18 mouse cellular contexts compared by ENCODE assay signal in genomic region chr17:43592296-43593291, GRCm38 (mm10). TPM values are rescaled to one million over a fixed set of nuclear protein-coding genes. Genes with fewer than 3 reads are reported as not detected.
A peak's percentile ranks its signal among the peaks of the same experiment; 100 is the strongest.
DNase-seq lines count a peak whose midpoint lies in the region; TF ChIP-seq lines count a peak whose summit lies in the region.
"Had no signal": no experiment of that assay in that cellular context is flagged by ENCODE, and none has a peak within 500 bp of the region (broad histone marks: within the 10 kb centered on the region; RNA-seq: fewer than 3 reads in every experiment).

No protein-coding gene starts in this region.

- TF ChIP-seq CTCF in testis, adult 2 months (IDR thresholded peaks at IDR 0.05; ENCODE audit: control insufficient read depth, insufficient read depth, insufficient replicate concordance, low read depth, low read length): no peak

- H3K4me1 ChIP-seq in testis, adult 2 months (ENCODE audit: control insufficient read depth, insufficient read depth, low read length): no peaks in the 10 kb centered on the region
- H3K4me1 ChIP-seq: kidney, embryonic 15.5 days; megakaryocyte, embryonic 14.5 days had no signal

- no peaks in the 10 kb centered on the region for H3K36me3 ChIP-seq in testis, adult 2 months (ENCODE audit: control insufficient read depth, insufficient read depth, low read length)

- TF ChIP-seq POLR2A in testis, adult 2 months (IDR thresholded peaks at IDR 0.05; ENCODE audit: control insufficient read depth, low read depth, low read length): no peak

- no peak overlapping the region for H3K27ac ChIP-seq in testis, adult 2 months (ENCODE audit: control insufficient read depth, insufficient read depth, low read depth, low read length)
- H3K27ac ChIP-seq: kidney, embryonic 15.5 days; left cerebral cortex, adult 2 months had no signal

- peak overlapping the region; percentile 85 for H3K4me3 ChIP-seq in testis, adult 2 months (ENCODE audit: control insufficient read depth, low read depth, low read length)
- H3K4me3 ChIP-seq: kidney, embryonic 15.5 days; left cerebral cortex, adult 2 months; megakaryocyte, embryonic 14.5 days had no signal

- no peaks in the 10 kb centered on the region for H3K27me3 ChIP-seq in testis, adult 2 months (ENCODE audit: control insufficient read depth, insufficient read depth, low read length)
- H3K27me3 ChIP-seq: kidney, embryonic 15.5 days; megakaryocyte, embryonic 14.5 days had no signal

- DNase-seq in cerebellum, postnatal 10 days: peak; percentile 27 to 58
- DNase-seq in cerebellum, postnatal 25 days: no peak
- peak; percentile 24 for DNase-seq in layer of hippocampus, adult 9-11 months
- DNase-seq in layer of hippocampus, adult 8-10 months (ENCODE audit: low spot score in 2 of 2): no peak
- DNase-seq in testis, postnatal 14 days (ENCODE audit: low spot score): no peak
- DNase-seq in adrenal gland, adult (ENCODE audit: inconsistent age in 2 of 2, low spot score in 1 of 2): no peak
- DNase-seq in heart, postnatal 4 days: no peak
- DNase-seq: cerebellum, adult 9-10 months; heart, adult 18-20 months; heart, postnatal 14 days; lung, embryonic 14.5 days had no signal

RNA-seq across cellular contexts. Expression of gene Pla2g7, which starts 24.7 kb away (rescaled TPM):
- 100 to 1,000 TPM; 106 to 115 (median 112) TPM for total RNA-seq in layer of hippocampus, adult 8-10 months (2022)
- polyA plus RNA-seq in testis, adult 2 months (2012; rRNA removed): 8.6 and 14.8 TPM in 2 replicates
- total RNA-seq in heart, postnatal 4 days (2021): 1 to 10 TPM; 3.0 TPM

RNA-seq across cellular contexts. Expression of gene Tdrd6, which starts 37.5 kb away (rescaled TPM):
- under 1 TPM; 0.29 to 0.92 (median 0.41) TPM for total RNA-seq in layer of hippocampus, adult 8-10 months (2022)
- 186 and 202 TPM in 2 replicates for polyA plus RNA-seq in testis, adult 2 months (2012; rRNA removed)
- under 1 TPM; 0.05 to 0.29 TPM for total RNA-seq in heart, postnatal 4 days (2021)
- total RNA-seq: heart, adult 18-20 months had no signal
- polyA plus RNA-seq: activated CD4-positive, CD25-positive, alpha-beta regulatory T cell, adult 4 months; embryonic facial prominence, embryonic 11.5 days; lung, embryonic 14.5 days; stomach, embryonic 14.5 days had no signal

RNA-seq across cellular contexts. Expression of gene Ankrd66, which starts 49.2 kb away (rescaled TPM):
- under 1 TPM in 3 of 4 experiments, not detected in 1; 0.37 to 0.85 (median 0.84) TPM for total RNA-seq in layer of hippocampus, adult 8-10 months (2022)
- polyA plus RNA-seq in testis, adult 2 months (2012; rRNA removed): 0.22 and 0.23 TPM in 2 replicates
- total RNA-seq in heart, postnatal 4 days (2021): not detected
- total RNA-seq: heart, postnatal 14 days had no signal
- polyA plus RNA-seq: activated CD4-positive, CD25-positive, alpha-beta regulatory T cell, adult 4 months had no signal

Comparison
In these comparisons a context has a peak if more than half of its experiments do, and no peak if none do; other contexts are left out.
1. DNase-seq: peak in cerebellum, postnatal 10 days (2 of 2) and layer of hippocampus, adult 9-11 months (single experiment); none in cerebellum, postnatal 25 days (0 of 2), layer of hippocampus, adult 8-10 months (0 of 2), testis, postnatal 14 days (single experiment), adrenal gland, adult (0 of 2) and heart, postnatal 4 days (single experiment).
2. RNA of gene Pla2g7, which starts 24.7 kb away (total RNA-seq): 106 to 115 TPM in layer of hippocampus, adult 8-10 months; 3.0 TPM in heart, postnatal 4 days; every median in the first group is over 10 times any median in the second.